Mouse (Mus musculus): Measurements from ENCODE around the gene Prox1. TPM values are rescaled to one million over a fixed set of nuclear protein-coding genes. Genes with fewer than 3 reads are reported as not detected.

Gene Prox1
- total RNA-seq (2021), result 10 to 100 TPM; 77.4 to 83.6 TPM
- long read RNA-seq, full-length matches to known transcripts, result 12 of 16 reads
- long read RNA-seq, partial matches to known transcripts, result 1 of 16 reads
- long read RNA-seq, other reads (novel, unspliced or antisense), result 3 of 16 reads

- DNase-seq (ENCODE audit: low spot score in 2 of 2), result peak; percentile 67 to 78
These were observed at the start of gene Prox1 for GRCm38 (mm10) chr1:190169911-190170818. Gene Prox1, minus strand, starts transcription at chr1:190170714.

- DNase-seq (ENCODE audit: low spot score in 2 of 2), result no peak
These were observed 46.1 kb upstream of the Prox1 start for GRCm38 (mm10) chr1:190216621-190217020.

GRCm38 (mm10) chr1:190214626-190215025 is 44.1 kb upstream of the Prox1 start:
- DNase-seq (ENCODE audit: low spot score in 2 of 2), result no peak

- peak; percentile 47 to 79 for DNase-seq (ENCODE audit: low spot score in 2 of 2)
These were observed 42.7 kb upstream of the Prox1 start for GRCm38 (mm10) chr1:190213175-190213574.

- no peak for DNase-seq (ENCODE audit: low spot score in 2 of 2)
These were observed 36.7 kb upstream of the Prox1 start for GRCm38 (mm10) chr1:190207246-190207645.

- no peak for DNase-seq (ENCODE audit: low spot score in 2 of 2)
These were observed 35.2 kb upstream of the Prox1 start for GRCm38 (mm10) chr1:190205691-190206090.

- no peak for DNase-seq (ENCODE audit: low spot score in 2 of 2)
These were observed 34.0 kb upstream of the Prox1 start for GRCm38 (mm10) chr1:190204378-190205070.

GRCm38 (mm10) chr1:190201696-190202095 is 31.2 kb upstream of the Prox1 start:
- DNase-seq (ENCODE audit: low spot score in 2 of 2), result no peak

GRCm38 (mm10) chr1:190200996-190201395 is 30.5 kb upstream of the Prox1 start:
- DNase-seq (ENCODE audit: low spot score in 2 of 2), result no peak

- no peak for DNase-seq (ENCODE audit: low spot score in 2 of 2)
These were observed 27.7 kb upstream of the Prox1 start for GRCm38 (mm10) chr1:190198247-190198646.

- no peak for DNase-seq (ENCODE audit: low spot score in 2 of 2)
These were observed 21.5 kb upstream of the Prox1 start for GRCm38 (mm10) chr1:190192011-190192410.

GRCm38 (mm10) chr1:190190231-190190965 is 19.9 kb upstream of the Prox1 start:
- DNase-seq (ENCODE audit: low spot score in 2 of 2), result no peak

- no peak for DNase-seq (ENCODE audit: low spot score in 2 of 2)
These were observed 18.6 kb upstream of the Prox1 start for GRCm38 (mm10) chr1:190189125-190189524.

GRCm38 (mm10) chr1:190186336-190186735 is 15.8 kb upstream of the Prox1 start:
- DNase-seq (ENCODE audit: low spot score in 2 of 2), result no peak

GRCm38 (mm10) chr1:190185284-190185683 is 14.8 kb upstream of the Prox1 start:
- DNase-seq (ENCODE audit: low spot score in 2 of 2), result no peak

GRCm38 (mm10) chr1:190183574-190183973 is 13.1 kb upstream of the Prox1 start:
- DNase-seq (ENCODE audit: low spot score in 2 of 2), result no peak

GRCm38 (mm10) chr1:190181765-190182164 is 11.3 kb upstream of the Prox1 start:
- no peak for DNase-seq (ENCODE audit: low spot score in 2 of 2)

GRCm38 (mm10) chr1:190180861-190181260 is 10.3 kb upstream of the Prox1 start:
- no peak for DNase-seq (ENCODE audit: low spot score in 2 of 2)

GRCm38 (mm10) chr1:190176961-190177360 is 6.4 kb upstream of the Prox1 start:
- no peak for DNase-seq (ENCODE audit: low spot score in 2 of 2)

GRCm38 (mm10) chr1:190174671-190175661 is 4.5 kb upstream of the Prox1 start:
- DNase-seq (ENCODE audit: low spot score in 2 of 2), result no peak
